Mouse (Mus musculus): Measurements from ENCODE around the gene Slc39a10.
"Not testable (repeated sequence)": the region's sequence is repeated elsewhere in the genome, so short reads cannot be mapped to it uniquely, and the experiment has no call there.

The Slc39a10 gene

GRCm38 (mm10) chr1:46770077-46770695, 122.5 kb downstream of the Slc39a10 start:
- DNase-seq (ENCODE audit: low read depth) = not testable (repeated sequence)

DNA sequence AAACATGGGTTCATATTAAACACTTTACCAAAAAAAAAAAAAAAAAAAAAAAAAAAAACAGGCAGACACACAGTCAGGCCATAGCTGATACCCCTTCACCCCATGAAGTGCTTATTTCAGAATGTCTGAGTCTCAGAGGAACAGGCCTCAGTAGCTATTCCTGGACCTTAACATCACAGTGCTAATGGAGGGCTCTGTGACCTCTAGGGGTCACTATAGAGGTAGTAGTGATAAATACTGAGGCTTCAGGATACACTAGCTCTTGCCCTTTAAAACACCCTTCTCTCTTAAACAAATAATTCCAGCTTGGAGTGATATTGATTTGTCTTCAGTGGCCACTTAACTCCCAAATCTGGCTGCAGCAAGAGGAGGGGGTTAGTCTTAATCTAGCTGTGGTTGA, 123.3 kb downstream of the Slc39a10 start:
- not testable (repeated sequence) for DNase-seq (ENCODE audit: low read depth)

- not testable (repeated sequence) for DNase-seq (ENCODE audit: low read depth)
Observed at GRCm38 (mm10) chr1:46764600-46764999, 128.1 kb downstream of the Slc39a10 start.
